Mouse (Mus musculus): ENCODE data around the gene Ncbp2. TPM values are rescaled to one million over a fixed set of nuclear protein-coding genes. Genes with fewer than 3 reads are reported as not detected.
"Not testable (repeated sequence)": the region's sequence is repeated elsewhere in the genome, so short reads cannot be mapped to it uniquely, and the experiment has no call there.

Ncbp2 gene
- total RNA-seq, 2 experiments from 2014 or later: 49.1 to 57.3 TPM

GRCm38 (mm10) chr16:31934550-31935010, 13.7 kb upstream of the Ncbp2 start:
- DNase-seq (ENCODE audit: low spot score in 2 of 2): no peak

GRCm38 (mm10) chr16:31935091-31935979, 13.0 kb upstream of the Ncbp2 start:
- DNase-seq (ENCODE audit: low spot score in 2 of 2): peak; percentile 40 to 55

GRCm38 (mm10) chr16:31936568-31936967, 11.7 kb upstream of the Ncbp2 start:
- no peak for DNase-seq (ENCODE audit: low spot score in 2 of 2)

- no peak for DNase-seq (ENCODE audit: low spot score in 2 of 2)
These were observed 9.5 kb upstream of the Ncbp2 start for GRCm38 (mm10) chr16:31938856-31939255.

- no peak for DNase-seq (ENCODE audit: low spot score in 2 of 2)
These were observed 7.7 kb upstream of the Ncbp2 start for GRCm38 (mm10) chr16:31940586-31940985.

- peak; percentile 85 to 89 for DNase-seq (ENCODE audit: low spot score in 2 of 2)
These were observed 4.3 kb upstream of the Ncbp2 start for GRCm38 (mm10) chr16:31943980-31944379.

GRCm38 (mm10) chr16:31944698-31945255, 3.5 kb upstream of the Ncbp2 start:
- no peak for DNase-seq (ENCODE audit: low spot score in 2 of 2)

GRCm38 (mm10) chr16:31945372-31945771, 2.9 kb upstream of the Ncbp2 start:
- DNase-seq (ENCODE audit: low spot score in 2 of 2): no peak

- DNase-seq (ENCODE audit: low spot score in 2 of 2): not testable (repeated sequence)
These were observed 2.3 kb upstream of the Ncbp2 start for GRCm38 (mm10) chr16:31945986-31946385.

- DNase-seq (ENCODE audit: low spot score in 2 of 2): no peak
These were observed 980 bp upstream of the Ncbp2 start for GRCm38 (mm10) chr16:31947333-31947732.

- DNase-seq (ENCODE audit: low spot score in 2 of 2): no peak
These were observed 404 bp upstream of the Ncbp2 start for GRCm38 (mm10) chr16:31947901-31948316.

GRCm38 (mm10) chr16:31963224-31963623, 14.9 kb downstream of the Ncbp2 start:
- DNase-seq (ENCODE audit: low spot score in 2 of 2): no peak

- DNase-seq (ENCODE audit: low spot score in 2 of 2): no peak
These were observed 26.9 kb downstream of the Ncbp2 start for GRCm38 (mm10) chr16:31975258-31975657.

- no peak for DNase-seq (ENCODE audit: low spot score in 2 of 2)
These were observed 31.2 kb downstream of the Ncbp2 start for GRCm38 (mm10) chr16:31979501-31979900.

- DNase-seq (ENCODE audit: low spot score in 2 of 2): no peak
These were observed 32.6 kb downstream of the Ncbp2 start for GRCm38 (mm10) chr16:31980946-31981345.

- no peak for DNase-seq (ENCODE audit: low spot score in 2 of 2)
These were observed 43.7 kb downstream of the Ncbp2 start for GRCm38 (mm10) chr16:31992039-31992438.

GRCm38 (mm10) chr16:31993195-31993594, 44.9 kb downstream of the Ncbp2 start:
- DNase-seq (ENCODE audit: low spot score in 2 of 2): no peak

- no peak for DNase-seq (ENCODE audit: low spot score in 2 of 2)
These were observed 45.6 kb downstream of the Ncbp2 start for GRCm38 (mm10) chr16:31993946-31994345.

- DNase-seq (ENCODE audit: low spot score in 2 of 2): no peak
These were observed 48.1 kb downstream of the Ncbp2 start for GRCm38 (mm10) chr16:31996371-31996770.

GRCm38 (mm10) chr16:32002509-32003477, 54.5 kb downstream of the Ncbp2 start, which contains the start of gene Senp5:
Gene Senp5 (minus strand): TSS chr16:32003287.
- DNase-seq (ENCODE audit: low spot score in 2 of 2): peak; percentile 84 to 88

- DNase-seq (ENCODE audit: low spot score in 2 of 2): no peak
These were observed 56.4 kb downstream of the Ncbp2 start for GRCm38 (mm10) chr16:32004731-32005130.

Measured in layer of hippocampus, postnatal 10 days (tissue).